Mouse (Mus musculus) G1E (cell line): ENCODE results near the gene Tapbpl. TPM values are rescaled to one million over a fixed set of nuclear protein-coding genes. Genes with fewer than 3 reads are reported as not detected.

ENCODE experiments used
- ATAC-seq: 2 replicates; pipeline ENCODE4 v1.8.0; 2016; ENCODE audit warnings: mild to moderate bottlenecking; ENCODE audit not compliant: insufficient number of reproducible peaks, poor library complexity, low FRiP score, severe bottlenecking; ENCODE audit errors: extremely low read depth
- DNase-seq: peaks from one replicate; pipeline ENCODE4 v3.0.0; 2012; ENCODE audit warnings: low spot score
- H3K27me3 ChIP-seq: 2 replicates; pipeline ENCODE4 v1.6.1; 2012; ENCODE audit warnings: mild to moderate bottlenecking, low read length, inconsistent platforms; ENCODE audit not compliant: insufficient read depth
- H3K36me3 ChIP-seq: replicated peaks from 2 replicates; pipeline ENCODE3; 2012; ENCODE audit warnings: mild to moderate bottlenecking, inconsistent platforms
- H3K4me1 ChIP-seq: 2 replicates; pipeline ENCODE4 v1.6.1; 2012; ENCODE audit warnings: low read depth, low read length, inconsistent platforms, mixed read lengths; ENCODE audit not compliant: insufficient read depth
- H3K4me3 ChIP-seq: 2 replicates; pipeline ENCODE4 v1.5.1; 2012; ENCODE audit warnings: low read depth, mild to moderate bottlenecking, inconsistent platforms, low read length, moderate library complexity, mixed read lengths
- H3K9me3 ChIP-seq: replicated peaks from 2 replicates; pipeline ENCODE4 v1.6.1; 2012; ENCODE audit warnings: inconsistent platforms
- CTCF ChIP-seq: IDR thresholded peaks from 2 replicates; pipeline ENCODE4 v1.5.1; 2012; ENCODE audit warnings: low read depth, low read length, inconsistent platforms, mixed read lengths
- GATA1 ChIP-seq: IDR thresholded peaks from 2 replicates; pipeline ENCODE4 v1.6.1; 2012; ENCODE audit warnings: borderline replicate concordance, low read length, inconsistent platforms, mixed read lengths
- GATA2 ChIP-seq: IDR thresholded peaks from 2 replicates; pipeline ENCODE4 v1.6.1; 2012; ENCODE audit warnings: low read depth, low read length, inconsistent platforms, borderline replicate concordance
- POLR2AphosphoS5 ChIP-seq: IDR thresholded peaks from 2 replicates; pipeline ENCODE4 v1.6.1; 2012; ENCODE audit warnings: low read depth, low read length, inconsistent platforms; ENCODE audit not compliant: insufficient replicate concordance
- TAL1 ChIP-seq: conservative IDR thresholded peaks from 2 replicates; pipeline ENCODE4 v1.6.1; 2012; ENCODE audit warnings: low read depth, low read length, inconsistent platforms, mixed read lengths
- polyA plus RNA-seq: library from polyadenylated mRNA; stranded (reverse); fragments of >175 nt; gene quantifications from 2 replicates; pipeline ENCODE4 v1.2.3, GENCODE M21; 2012
- total RNA-seq, 2 experiments: library from RNA; stranded (forward) in 1 of 2; stranded (reverse) in 1 of 2; fragments of 200-1000 nt in 1 of 2; fragments of >200 nt in 1 of 2; fragmentation: Nextera tagmentation in 1 of 2; gene quantifications; 2 replicates each; pipeline ENCODE4 v1.2.3; 2014 to 2017

The Tapbpl gene
- total and polyA plus RNA-seq, 3 experiments: 0.90 to 1.8 (median 1.4) TPM

- peaks cover 28% of the 10 kb centered on the region for H3K4me1 ChIP-seq
- H3K4me3 ChIP-seq: no peak overlapping the region
- no peak for ATAC-seq
- peaks cover 35% of the 10 kb centered on the region for H3K27me3 ChIP-seq
- no peak for DNase-seq
- TF ChIP-seq CTCF (no peak), TAL1 (no peak), GATA1 (no peak), POLR2AphosphoS5 (no peak)
- peaks cover 13% of the 10 kb centered on the region for H3K36me3 ChIP-seq
- no peaks in the 10 kb centered on the region for H3K9me3 ChIP-seq
These were observed 17.9 kb downstream of the Tapbpl start for GRCm38 (mm10) chr6:125213715-125214114.

- no peak overlapping the region for H3K4me3 ChIP-seq
- H3K36me3 ChIP-seq: peaks cover 7% of the 10 kb centered on the region
- H3K27me3 ChIP-seq: peaks cover 35% of the 10 kb centered on the region
- H3K4me1 ChIP-seq: peaks cover 22% of the 10 kb centered on the region
- DNase-seq (no peak), ATAC-seq (no peak)
- TF ChIP-seq GATA2: no peak
- no peak for TF ChIP-seq CTCF
- TF ChIP-seq POLR2AphosphoS5: no peak
- TF ChIP-seq TAL1: no peak
- TF ChIP-seq GATA1: no peak
- H3K9me3 ChIP-seq: no peaks in the 10 kb centered on the region
These were observed 18.5 kb downstream of the Tapbpl start for GRCm38 (mm10) chr6:125213129-125213528.

DNA sequence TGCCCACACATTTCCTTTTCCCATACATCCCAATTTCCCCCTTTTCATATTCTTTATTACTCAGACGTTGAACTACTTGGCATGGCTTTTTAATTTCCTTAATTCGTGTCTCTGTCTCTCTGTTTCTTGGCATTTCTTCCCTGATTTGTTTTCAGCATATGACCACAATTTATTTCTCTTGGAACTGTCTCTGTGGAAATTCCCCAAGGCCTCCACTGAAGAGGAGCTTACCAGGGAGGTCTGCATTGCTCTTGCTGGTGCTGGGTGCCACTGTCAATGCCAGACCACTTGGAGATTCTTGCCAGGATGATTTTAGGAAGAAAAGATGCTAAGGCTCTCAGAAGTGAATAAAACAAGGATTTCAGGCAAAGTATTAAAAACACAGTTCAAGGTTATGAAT is 19.0 kb downstream of the Tapbpl start:
- ATAC-seq (no peak), DNase-seq (no peak)
- TF ChIP-seq TAL1 (no peak), CTCF (no peak), GATA1 (no peak), GATA2 (no peak), POLR2AphosphoS5 (no peak)
- H3K27me3 ChIP-seq: peaks cover 35% of the 10 kb centered on the region
- H3K9me3 ChIP-seq: no peaks in the 10 kb centered on the region
- H3K36me3 ChIP-seq: peaks cover 2% of the 10 kb centered on the region
- peaks cover 20% of the 10 kb centered on the region for H3K4me1 ChIP-seq
- H3K4me3 ChIP-seq: no peak overlapping the region

- ATAC-seq (no peak), DNase-seq (no peak)
- Histone ChIP-seq H3K9me3 (no peaks in the 10 kb centered on the region), H3K36me3 (no peaks in the 10 kb centered on the region), H3K4me3 (no peak overlapping the region), H3K27me3 (peaks cover 39% of the 10 kb centered on the region), H3K4me1 (peaks cover 4% of the 10 kb centered on the region; the same call in 1 of the 2 replicates)
- TF ChIP-seq GATA2 (no peak), POLR2AphosphoS5 (no peak), GATA1 (no peak), TAL1 (no peak), CTCF (no peak)
These were observed 21.2 kb downstream of the Tapbpl start for GRCm38 (mm10) chr6:125210436-125210835.

DNA sequence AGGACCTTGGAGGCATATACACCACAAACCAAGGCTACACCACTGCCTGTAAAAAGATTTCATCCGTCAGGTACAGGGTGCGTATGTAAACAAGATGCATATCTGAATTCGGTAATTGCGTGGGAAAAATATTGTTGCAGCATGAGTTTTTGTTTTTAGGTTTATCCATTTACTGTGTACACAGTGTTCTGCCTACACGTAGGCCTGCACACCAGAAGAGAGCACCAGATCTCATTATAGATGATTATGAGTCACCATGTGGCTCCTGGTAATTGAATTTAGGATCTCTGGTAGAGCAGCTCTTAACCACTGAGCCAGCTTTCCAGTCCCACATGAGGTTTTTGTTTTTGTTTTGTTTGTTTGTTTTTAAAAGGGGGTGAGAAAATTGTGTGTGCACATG is 34.5 kb downstream of the Tapbpl start:
- H3K27me3 ChIP-seq: no peaks in the 10 kb centered on the region
- peaks cover 13% of the 10 kb centered on the region for H3K4me1 ChIP-seq
- TF ChIP-seq POLR2AphosphoS5 (no peak), GATA2 (no peak), TAL1 (no peak), GATA1 (no peak), CTCF (no peak)
- H3K9me3 ChIP-seq: no peaks in the 10 kb centered on the region
- peaks cover 40% of the 10 kb centered on the region for H3K36me3 ChIP-seq
- ATAC-seq (no peak), DNase-seq (no peak)
- no peak overlapping the region for H3K4me3 ChIP-seq

DNA sequence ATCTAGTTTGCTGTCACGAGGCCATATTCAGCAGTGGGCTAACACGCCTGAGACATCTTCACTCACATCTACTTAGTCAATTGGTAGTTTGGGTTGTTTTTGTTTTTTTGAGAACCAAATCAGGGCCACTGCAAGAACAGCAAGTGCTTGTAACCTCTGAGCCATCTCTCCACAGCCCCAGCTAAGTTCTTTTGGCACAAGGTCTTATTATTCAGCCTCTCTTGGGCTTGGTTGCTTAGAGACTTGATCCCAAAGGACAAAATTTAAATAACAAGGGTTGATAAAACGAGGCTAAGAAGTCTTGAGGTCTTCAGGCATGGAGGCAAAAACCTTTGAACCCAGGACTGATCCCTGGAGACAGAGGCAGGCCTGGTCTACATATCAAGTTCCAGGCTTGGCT is 35.4 kb downstream of the Tapbpl start:
- peaks cover 13% of the 10 kb centered on the region for H3K4me1 ChIP-seq
- no peaks in the 10 kb centered on the region for H3K9me3 ChIP-seq
- no peak for TF ChIP-seq POLR2AphosphoS5
- TF ChIP-seq GATA2: no peak
- TF ChIP-seq GATA1: no peak
- no peak for TF ChIP-seq TAL1
- no peak for TF ChIP-seq CTCF
- no peak overlapping the region for H3K4me3 ChIP-seq
- ATAC-seq (no peak), DNase-seq (no peak)
- H3K36me3 ChIP-seq: peaks cover 40% of the 10 kb centered on the region
- H3K27me3 ChIP-seq: no peaks in the 10 kb centered on the region

- no peak for ATAC-seq
- DNase-seq: no peak
These were observed 36.1 kb downstream of the Tapbpl start for GRCm38 (mm10) chr6:125195541-125196075.

More at GRCm38 (mm10) chr6:125195541-125196075, 36.1 kb downstream of the Tapbpl start:
- peaks cover 13% of the 10 kb centered on the region for H3K4me1 ChIP-seq
- H3K4me3 ChIP-seq: no peak overlapping the region
- no peak for TF ChIP-seq CTCF
- no peak for TF ChIP-seq TAL1
- no peak for TF ChIP-seq GATA2
- no peak for TF ChIP-seq POLR2AphosphoS5
- TF ChIP-seq GATA1: no peak
- H3K9me3 ChIP-seq: no peaks in the 10 kb centered on the region
- peaks cover 40% of the 10 kb centered on the region for H3K36me3 ChIP-seq
- H3K27me3 ChIP-seq: no peaks in the 10 kb centered on the region
